Mouse (Mus musculus): ENCODE measurements at regions not wholly inside any gene's neighbourhood (a gene's known extent, or its start where the extent isn't known, plus 50 kb on each side); places are given as distances from the start of the nearest gene placed in this dataset.
A peak's percentile ranks its signal among the peaks of the same experiment; 100 is the strongest.

DNA sequence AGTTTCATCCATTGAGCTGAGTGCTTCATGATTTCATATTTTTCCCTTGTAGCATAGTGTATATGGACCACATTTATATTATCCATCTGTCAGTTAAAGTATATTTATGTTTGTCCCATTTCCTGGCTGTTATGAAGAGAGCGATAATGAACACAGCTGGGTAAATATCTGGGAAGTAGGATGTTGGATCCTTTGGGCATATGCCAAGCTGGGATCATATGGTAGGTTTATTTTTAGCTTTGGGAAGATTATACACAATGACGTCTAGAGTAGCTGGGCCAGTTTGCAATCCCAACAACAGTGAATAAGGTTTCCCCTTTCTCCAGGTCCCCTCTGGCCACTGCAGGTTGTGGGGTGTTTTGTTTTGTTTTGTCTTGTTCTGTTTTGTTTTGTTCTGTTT lies 164.5 kb downstream of the Gm765 start:
- no peak for DNase-seq

DNA sequence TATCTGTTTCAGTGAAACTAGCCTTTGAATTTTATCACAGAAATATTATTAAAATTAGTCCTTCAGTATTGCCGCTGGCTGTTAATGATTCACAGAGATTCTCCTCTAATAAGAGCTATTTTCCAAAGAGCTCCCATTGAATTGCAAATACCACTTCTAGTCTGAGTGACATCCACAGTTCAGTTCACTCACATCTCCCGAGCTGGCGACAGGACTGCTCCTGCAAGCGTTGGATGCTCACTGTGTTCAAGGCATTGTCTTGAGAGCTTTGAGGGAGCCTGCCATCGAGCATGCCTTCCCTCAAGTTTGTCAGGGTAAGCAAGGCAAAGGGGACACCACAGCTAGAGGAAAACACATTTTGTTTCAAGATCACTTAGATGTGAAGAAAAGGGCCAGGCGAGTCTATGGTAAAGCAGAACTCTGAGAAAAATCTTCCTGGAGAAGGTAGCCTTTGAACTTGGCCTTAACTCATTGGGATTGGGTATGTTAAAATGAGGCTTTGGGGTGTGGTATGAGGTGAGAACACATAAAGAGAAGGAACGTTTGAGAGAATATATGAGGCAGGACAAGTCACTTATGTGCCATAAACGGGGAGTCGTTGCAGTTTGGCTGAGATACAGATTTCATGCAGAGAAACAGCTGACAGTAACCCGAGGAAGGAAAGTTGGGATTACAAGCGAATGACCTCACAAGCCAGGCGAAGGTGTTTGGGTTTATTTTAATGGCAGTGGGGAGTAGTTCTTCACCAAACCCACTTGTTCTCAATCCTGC lies 193.3 kb downstream of the Gm765 start:
- no peak for DNase-seq

DNA sequence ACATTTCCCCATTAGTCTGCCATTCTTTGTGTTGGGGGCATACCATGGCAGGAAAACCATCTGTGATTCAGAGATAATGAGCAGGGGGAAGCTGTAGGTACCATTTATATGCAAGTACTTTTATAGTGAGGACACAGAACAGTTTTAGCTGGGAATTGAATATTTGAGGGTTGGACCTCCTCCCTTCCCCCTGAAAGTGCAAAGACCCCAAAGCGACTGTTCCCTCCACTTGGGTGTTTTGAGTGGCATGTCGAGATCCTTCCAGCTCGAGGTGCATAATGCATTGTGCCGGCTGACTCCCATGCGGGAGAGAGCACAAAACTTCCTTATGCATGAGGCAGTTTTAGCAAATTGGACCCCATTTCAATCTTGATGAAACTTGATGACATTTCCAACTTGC lies 194.7 kb downstream of the Gm765 start:
- DNase-seq, result no peak

DNA sequence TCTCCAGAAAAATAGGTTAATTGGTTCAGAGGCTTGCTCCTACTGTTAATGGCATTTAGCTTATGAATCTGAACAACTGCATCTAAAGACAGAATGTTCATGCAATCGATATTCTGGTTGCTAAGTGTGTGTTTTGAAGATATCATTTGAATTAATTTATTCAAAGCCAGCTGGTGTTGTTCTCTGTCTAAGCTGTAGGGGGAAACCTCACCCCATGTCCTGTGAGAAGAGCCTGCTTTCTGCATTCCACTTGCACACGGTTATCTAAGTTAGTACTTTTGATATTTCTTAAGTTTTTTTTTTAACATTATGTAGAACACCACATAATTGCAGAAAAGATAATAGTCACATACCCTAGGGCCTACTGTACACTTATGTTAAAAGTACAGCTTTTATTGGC lies 209.6 kb downstream of the Gm765 start:
- peak; percentile 29 for DNase-seq

DNA sequence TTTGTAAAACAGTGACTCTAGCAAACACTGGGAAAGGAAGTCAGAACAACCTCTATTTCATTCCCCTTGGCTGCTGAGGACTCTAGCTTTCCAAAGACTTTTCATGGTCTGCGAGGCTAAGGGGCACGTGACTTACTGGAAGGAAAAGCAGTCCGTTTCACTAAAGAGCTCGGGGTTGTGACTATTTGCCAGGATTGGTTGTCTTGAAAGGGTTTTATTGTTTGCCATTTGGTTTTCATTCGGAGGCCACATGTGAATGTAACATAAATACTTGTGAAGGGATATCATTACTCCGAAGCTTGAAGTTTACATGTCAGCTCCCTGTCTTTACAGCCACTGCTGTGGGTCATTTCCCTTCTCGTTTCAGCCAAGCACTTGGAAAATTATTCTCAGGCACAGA lies 217.1 kb downstream of the Gm765 start:
- no peak for DNase-seq

DNA sequence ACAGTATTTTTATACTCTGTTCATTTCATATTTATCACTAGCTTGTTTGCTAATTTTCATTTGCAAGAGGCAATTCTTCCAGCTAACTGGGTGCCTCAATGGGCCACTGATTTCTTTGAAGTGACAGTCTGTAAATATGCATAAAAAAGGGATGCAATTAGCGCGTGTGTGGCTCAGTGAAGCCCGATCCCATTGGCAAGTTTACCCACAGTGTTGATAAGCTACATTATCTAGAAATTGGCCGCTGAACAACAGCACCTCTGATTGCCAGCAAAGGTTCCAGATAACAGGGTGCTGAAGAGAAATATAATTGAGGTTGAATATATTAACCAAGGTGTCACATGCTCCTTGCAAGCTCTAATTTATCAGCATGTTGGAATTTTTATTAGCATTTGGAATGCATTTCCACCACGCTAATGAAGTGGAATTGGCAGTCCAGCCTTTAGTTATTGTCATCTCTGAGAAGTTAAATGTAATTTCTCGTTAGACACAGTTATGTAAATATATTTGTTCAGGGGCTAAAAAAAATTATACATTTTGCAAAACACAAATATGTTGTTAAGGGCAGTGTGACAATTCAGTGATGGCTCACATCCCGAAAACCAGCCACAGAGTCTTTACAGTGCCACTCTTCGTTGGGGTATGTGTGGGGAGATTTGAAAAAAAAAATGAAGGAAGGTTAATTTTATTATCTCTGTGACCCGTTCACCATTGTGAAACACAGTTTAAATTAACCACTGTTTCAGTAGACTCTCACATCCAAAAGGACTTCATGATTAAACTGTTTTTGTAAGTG lies 224.0 kb downstream of the Gm765 start:
- no peak for DNase-seq

DNA sequence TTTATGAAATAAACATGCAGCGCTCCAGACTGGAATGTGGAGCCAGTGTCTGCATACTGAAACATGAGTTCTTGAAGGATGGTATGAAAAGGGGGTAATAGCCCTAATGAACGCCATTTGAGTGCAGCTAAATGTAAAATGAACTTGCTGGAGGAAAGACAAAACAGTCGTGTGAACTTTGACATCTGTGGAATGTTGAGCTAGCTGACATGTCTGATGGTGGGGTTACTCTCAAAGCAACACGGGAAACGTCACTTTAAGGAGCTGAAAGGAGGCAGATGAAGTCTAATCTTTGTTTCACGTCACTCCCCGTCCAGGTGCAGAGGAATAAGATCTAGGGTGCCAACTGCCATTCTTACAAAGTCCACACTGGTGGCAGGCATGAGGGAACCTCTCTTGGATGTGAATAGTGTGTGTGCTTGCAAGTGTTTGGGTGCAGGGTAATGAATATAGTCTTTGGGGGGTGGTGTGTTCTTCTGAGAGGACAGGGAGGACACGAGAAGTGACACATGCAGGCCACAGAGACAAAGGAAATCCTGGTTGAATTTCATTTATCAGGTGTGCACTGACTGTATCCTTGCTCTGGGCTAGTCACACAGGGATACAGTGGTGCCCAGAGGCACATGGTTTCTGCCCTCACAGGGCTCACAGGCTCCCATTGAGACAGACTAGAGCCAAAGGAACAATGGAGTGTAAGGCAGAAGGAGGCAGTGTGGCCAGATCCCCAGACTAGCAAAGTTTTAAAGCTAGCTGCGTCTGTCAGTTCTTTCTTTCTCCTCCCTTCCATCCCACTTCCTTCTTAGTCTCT lies 228.0 kb downstream of the Gm765 start:
- peak; percentile 60 for DNase-seq

DNA sequence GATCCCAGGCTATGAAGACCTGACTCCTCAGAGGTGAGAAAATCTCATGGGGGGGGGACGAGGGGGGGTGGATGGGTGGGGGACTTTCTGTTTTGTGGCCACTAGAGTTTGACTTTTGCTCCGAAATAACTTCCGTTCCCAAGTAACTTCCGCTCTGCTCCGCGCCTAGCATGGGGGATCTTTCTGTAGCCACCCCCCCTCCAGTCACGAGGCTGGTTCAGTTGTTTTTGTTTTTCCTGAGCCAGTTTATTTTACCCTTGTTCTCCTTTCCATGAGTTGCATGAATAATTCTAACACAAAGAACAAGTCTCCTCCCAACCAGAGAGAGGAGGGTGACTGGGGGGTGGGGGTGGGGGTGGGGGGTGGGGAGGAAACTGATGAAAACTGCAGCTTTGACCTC lies 228.8 kb downstream of the Gm765 start:
- peak; percentile 58 for DNase-seq

DNA sequence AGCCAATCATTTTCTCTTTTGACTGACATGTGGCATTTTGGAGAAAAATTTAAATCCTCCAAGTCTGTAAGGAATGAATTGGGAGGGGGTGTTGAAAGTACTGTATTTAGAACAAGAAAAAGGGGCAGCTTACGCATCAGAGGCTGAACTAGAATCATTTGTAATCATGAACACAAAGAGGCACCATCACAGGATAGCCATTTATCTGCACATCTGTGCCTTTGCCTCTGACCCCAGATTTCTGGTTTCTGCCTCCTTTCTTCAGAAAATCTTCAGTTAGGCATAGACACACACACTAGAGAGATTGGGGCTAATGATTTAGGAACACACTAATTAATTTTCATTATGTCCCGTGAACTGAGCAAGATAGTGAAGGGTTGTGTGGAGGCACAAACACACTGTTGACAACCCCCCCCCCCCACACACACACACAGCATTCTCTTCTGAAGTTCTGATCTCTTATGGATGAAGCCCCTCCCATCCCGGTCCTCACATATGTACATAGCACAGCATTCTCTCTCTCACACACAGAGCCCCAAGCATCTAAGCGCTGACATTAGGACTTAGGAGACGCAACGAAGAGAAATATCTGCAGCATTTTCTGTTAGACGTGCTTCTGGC lies 229.9 kb downstream of the Gm765 start:
- DNase-seq, result no peak

DNA sequence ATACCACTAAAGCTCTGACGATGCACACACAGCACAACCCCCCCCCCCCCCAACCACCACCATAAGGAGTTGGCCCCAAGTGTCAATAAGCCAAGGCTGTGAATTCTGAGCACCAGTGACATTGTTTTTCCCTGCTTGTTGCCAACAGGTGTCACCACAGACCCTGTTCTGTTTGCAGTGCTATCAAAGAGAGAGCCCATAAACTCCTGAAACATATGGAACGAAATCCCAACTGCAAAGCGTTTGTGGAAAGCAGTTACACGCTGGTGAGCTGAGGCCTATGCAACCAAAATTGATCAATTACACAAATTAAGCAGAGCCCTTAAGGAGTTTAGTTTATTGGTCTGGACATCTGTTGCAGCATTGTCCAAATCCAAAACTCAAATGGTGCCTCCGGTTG lies 235.4 kb downstream of the Gm765 start:
- DNase-seq, result no peak

DNA sequence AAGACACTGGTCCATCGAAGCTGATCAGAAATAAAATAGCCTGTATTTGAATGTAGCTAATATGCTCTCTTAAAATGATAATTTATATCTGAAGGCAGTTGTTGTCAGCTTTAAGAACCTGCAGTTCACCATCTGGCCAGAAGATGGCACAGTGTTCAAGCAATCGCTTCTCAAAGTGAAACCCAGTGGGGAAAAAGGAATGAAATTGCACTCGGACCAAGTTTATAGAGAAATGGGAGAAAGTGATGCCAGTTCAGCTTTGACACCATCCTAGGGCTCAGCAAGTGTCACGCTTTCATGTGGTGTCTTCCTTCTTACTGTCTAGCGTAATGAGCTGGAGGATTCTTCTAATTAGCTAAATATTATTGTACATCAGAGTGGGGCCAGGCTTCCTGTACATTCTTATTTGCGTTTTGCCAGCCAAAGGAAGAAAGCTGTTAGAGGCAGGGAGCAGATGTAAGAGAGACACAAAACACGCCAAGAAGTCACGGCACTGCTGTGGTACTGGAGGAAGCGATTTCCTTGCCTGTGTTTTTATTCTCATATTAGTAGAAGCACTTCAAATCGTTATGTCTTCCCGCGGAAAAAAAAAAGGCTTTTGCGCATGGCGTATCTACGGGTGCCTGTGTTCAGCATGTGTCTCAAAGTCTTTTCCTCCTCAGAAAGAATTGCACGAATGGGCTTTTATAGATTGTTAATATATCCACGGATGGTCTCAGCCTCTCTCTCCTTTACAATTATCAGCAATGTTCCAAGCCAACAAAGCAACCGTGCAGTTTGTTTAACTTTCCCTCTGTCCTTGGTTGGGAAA lies 237.1 kb downstream of the Gm765 start:
- DNase-seq, result peak; percentile 91

DNA sequence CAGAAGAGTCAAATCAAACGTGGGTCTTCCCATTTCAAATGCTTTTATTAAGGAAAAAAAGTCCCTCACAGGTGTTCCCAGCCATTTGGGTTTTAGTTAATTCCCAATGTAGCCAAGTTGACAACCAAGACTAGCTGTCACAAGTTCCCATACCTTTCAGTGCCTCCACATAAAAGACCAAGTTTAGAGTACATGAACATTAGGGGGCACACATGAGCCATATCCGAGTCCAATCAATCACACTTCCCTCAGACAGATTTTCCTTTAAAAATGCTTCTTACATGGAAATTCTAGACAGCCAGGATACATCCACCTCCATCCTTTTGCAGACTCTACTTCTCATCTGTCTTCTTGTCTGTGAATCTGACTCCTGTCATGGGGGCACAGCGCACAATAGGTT lies 238.1 kb downstream of the Gm765 start:
- no peak for DNase-seq

DNA sequence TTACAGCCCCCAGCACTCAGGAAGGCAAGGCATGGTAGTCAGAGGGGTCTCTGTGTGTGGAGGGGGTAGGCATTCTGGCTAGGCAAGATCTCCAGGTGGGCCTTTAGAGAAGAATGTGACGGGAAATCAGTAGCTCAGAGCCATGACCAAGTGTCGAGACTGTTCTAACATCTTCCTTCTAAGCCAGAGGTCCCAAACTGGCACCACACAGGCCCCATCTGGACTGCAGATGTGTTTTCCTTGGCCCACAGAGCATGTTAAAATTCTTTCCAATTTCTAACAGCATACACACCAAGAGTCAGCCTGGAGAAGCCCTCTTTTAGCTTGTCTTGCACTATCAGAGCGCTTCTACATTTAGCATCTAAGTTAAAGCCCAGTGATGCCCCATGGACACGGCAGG lies 241.5 kb downstream of the Gm765 start:
- no peak for DNase-seq

DNA sequence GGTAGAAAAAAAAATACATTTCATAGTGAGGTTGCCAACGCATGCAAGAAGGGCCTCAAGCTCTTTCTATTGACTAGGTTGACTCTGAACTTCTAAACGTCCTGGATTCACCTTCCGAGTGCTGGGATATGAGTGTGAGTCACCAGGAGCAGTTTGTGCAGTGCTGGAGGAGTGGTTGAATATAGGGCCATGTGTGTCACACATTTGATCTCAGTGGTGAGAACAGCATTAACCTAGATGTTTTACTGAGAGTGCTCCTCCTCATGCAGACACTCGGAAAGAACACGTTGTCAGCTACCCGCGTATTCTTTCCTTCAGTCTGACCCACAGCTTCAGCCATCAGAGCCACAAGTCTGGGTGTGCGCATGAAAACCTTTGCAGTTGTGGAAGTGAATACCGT lies 243.4 kb downstream of the Gm765 start:
- no peak for DNase-seq

DNA sequence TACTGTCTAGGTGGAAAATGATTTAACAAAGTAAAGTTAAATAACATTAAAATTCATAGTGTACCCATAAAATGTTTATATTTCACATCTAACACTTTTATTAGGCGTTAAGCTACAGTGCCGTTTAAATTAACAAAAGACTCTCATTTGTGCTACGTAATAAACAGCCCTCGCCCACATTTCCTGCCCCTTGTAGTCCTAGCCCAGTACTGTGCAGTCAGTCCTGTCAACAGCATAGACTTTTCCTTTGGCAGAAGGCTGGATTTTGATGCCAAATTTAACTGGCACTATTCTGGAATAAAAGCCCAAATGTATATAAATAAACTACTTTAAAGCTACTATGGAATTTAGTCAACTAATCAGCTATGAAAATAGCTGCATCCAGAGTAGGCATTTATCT lies 247.3 kb downstream of the Gm765 start:
- no peak for DNase-seq

DNA sequence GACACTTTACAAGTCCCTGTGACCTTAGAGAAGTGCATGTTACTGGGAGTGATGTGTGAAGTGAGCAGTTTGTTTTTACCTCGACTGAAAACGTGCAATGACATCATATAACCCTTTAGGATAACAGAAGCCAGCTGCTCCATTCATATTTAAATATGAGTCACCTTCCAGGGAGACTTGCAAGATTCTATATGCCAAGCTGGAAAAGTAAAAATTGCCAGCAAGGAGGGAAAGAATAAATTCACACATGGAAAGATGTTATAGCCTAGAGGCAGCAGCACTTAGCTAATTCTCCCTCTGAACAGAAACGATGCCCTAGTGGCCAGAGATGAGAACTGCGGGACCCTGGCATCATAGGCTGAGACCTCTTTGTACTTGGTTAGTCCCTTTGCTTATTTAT lies 253.4 kb downstream of the Gm765 start:
- DNase-seq, result peak; percentile 68

DNA sequence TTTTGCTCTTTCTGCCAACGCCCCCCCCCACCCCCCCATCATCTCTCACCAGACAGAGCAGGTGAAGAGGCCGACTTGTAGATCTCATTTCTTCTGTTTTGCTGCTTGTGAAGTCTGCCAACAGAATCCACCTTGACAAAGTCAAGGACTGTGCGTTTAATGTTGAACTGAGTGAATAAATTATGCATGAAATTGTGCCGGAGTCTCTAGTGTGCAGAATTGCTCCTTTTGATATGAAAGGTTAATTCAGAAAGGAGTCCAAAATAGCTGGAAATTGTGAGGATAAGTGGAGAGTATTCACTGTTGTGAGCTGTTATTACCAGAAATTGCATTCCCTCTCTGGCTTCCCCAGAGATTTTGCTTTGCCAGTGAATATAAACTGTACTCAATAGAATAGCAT lies 262.5 kb downstream of the Gm765 start:
- no peak for DNase-seq
